Mouse (Mus musculus) embryonic facial prominence, embryonic 11.5 days (tissue): ENCODE results near the gene Rps7. TPM values are rescaled to one million over a fixed set of nuclear protein-coding genes. Genes with fewer than 3 reads are reported as not detected.

Source experiments
- ATAC-seq: fragments of 200-750 bp; cut with Nextera tagmentation; replicated peaks from 2 replicates; pipeline ENCODE4 v1.8.0; 2017; ENCODE audit warnings: low read depth; ENCODE audit not compliant: insufficient number of reproducible peaks, low FRiP score, low TSS enrichment
- DNase-seq: peaks from one replicate; pipeline ENCODE4 v3.0.0-alpha.2; 2015; ENCODE audit warnings: low spot score
- H3K27ac ChIP-seq: fragments of 300-500 bp; sonication (generic); replicated peaks from 2 replicates; pipeline ENCODE4 v1.5.1; 2014; ENCODE audit warnings: mild to moderate bottlenecking, low read depth, low read length, control low read depth
- H3K27me3 ChIP-seq: fragments of 300-500 bp; sonication (generic); 2 replicates; pipeline ENCODE4 v1.6.1; 2014; ENCODE audit warnings: mild to moderate bottlenecking, low read length, moderate library complexity, mixed read lengths; ENCODE audit not compliant: control insufficient read depth, insufficient read depth
- H3K36me3 ChIP-seq: fragments of 300-500 bp; sonication (generic); replicated peaks from 2 replicates; pipeline ENCODE4 v1.6.1; 2014; ENCODE audit warnings: low read depth, mild to moderate bottlenecking, low read length, moderate library complexity, mixed read lengths; ENCODE audit not compliant: control insufficient read depth, insufficient read depth
- H3K4me1 ChIP-seq: fragments of 300-500 bp; sonication (generic); 2 replicates; pipeline ENCODE4 v1.6.1; 2014; ENCODE audit warnings: low read length, mixed read lengths; ENCODE audit not compliant: control insufficient read depth, insufficient read depth
- H3K4me2 ChIP-seq: fragments of 300-500 bp; sonication (generic); 2 replicates; pipeline ENCODE4 v1.6.1; 2014; ENCODE audit warnings: low read depth, mild to moderate bottlenecking, control low read depth, low read length, moderate library complexity
- H3K4me3 ChIP-seq: fragments of 300-500 bp; sonication (generic); 2 replicates; pipeline ENCODE4 v1.5.1; 2014; ENCODE audit warnings: low read depth, low read length, control low read depth
- H3K9ac ChIP-seq: fragments of 300-500 bp; sonication (generic); replicated peaks from 2 replicates; pipeline ENCODE4 v1.6.1; 2014; ENCODE audit warnings: mild to moderate bottlenecking, control low read depth, low read length
- H3K9me3 ChIP-seq: fragments of 300-500 bp; sonication (generic); replicated peaks from 2 replicates; pipeline ENCODE4 v1.6.1; 2016; ENCODE audit warnings: mild to moderate bottlenecking, low read length, inconsistent platforms, mixed read lengths; ENCODE audit not compliant: control insufficient read depth
- WGBS: fragments of 180-500 bp; shearing (Covaris S2); extraction: QIAGEN DNeasy Blood & Tissue Kit; methylation state at CpG from one replicate; pipeline ENCODE4 v1.1.7; 2014; 5-methylcytosine and 5-hydroxymethylcytosine counted together
- polyA plus RNA-seq: library from polyadenylated mRNA; unstranded; fragments of >200 nt; fragmentation: Nextera tagmentation; extraction: Ambion mirVana; gene quantifications from 2 replicates; pipeline ENCODE4 v1.2.1, GENCODE M21; 2014

Rps7 gene
- polyA plus RNA-seq, 1 experiment from 2014 or later = 941 TPM

DNA sequence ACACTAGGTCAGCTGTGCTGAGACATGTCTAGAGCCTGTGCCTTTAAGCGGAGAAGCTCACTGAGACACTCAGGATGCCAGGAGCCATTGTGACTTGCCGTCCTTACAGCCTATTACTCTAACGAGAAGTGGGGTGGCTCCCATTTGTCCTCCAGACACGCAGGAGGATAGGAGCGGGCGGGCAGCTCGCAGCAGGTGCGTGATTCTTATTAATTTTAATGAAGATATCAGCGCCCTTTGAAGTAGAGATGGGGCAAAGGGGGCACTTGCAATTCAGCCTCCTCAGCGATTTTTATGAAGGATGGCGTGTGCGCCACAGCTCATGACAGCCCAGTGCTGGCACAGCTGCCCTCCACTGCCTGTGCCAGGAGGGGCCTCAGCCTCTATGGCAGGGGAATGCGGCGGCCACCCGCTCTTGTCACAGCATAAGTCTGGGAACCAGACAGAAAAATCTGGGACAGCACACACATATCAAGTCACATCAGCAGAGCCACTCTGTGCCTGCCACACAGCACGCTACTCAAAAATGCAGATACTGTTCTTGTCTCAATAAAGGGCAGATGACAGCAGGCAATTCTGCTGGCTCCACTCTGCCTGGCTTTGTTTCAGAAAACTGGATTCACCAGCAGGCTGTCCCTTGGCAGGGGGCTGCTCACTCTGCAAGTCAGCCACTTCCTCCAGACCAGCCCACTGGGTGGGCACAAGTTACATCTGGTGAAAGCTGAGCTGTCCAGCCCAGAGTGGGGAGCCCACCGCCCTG is 28.0 kb downstream of the Rps7 start:
- no peak for DNase-seq
- ATAC-seq = peak; percentile 44; the same call in 1 of the 2 replicates
- H3K27me3 ChIP-seq = no peaks in the 10 kb centered on the region
- no peak overlapping the region for H3K27ac ChIP-seq
- no peak overlapping the region for H3K9ac ChIP-seq
- H3K4me2 ChIP-seq = no peak overlapping the region
- H3K4me1 ChIP-seq = 0 out of 2 replicates have a peak, but pooled peaks cover 2% of the 10 kb centered on the region
- no peaks in the 10 kb centered on the region for H3K9me3 ChIP-seq
- WGBS = 61% methylated on average over 17 of the region's 17 CpGs
- no peaks in the 10 kb centered on the region for H3K36me3 ChIP-seq
- H3K4me3 ChIP-seq = no peak overlapping the region

DNA sequence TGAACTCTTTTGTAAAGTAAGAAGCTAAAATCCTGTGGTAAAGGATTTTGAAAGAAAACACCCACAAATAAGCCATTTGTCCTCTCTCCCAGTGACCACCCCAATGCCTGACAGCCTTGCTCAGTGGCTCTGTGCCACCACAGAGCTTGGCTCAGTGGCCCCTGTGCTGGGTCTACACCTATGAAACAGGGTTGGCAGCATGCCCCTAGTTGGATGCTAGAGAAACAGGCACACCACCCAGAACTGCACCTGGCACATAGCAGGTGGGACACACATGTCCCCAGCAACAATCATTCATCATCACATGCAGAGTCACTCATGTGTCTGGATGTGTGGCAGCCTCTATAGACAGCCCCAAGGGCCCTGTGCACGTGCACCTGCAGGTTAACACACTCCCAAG is 32.3 kb downstream of the Rps7 start:
- ATAC-seq (no peak), DNase-seq (no peak)
- no peak overlapping the region for H3K4me3 ChIP-seq
- WGBS = 53% methylated on average over 1 of the region's 1 CpGs
- H3K27me3 ChIP-seq = no peaks in the 10 kb centered on the region
- no peak overlapping the region for H3K9ac ChIP-seq
- H3K36me3 ChIP-seq = no peaks in the 10 kb centered on the region
- H3K9me3 ChIP-seq = no peaks in the 10 kb centered on the region
- no peak overlapping the region for H3K4me2 ChIP-seq
- no peak overlapping the region for H3K27ac ChIP-seq
- H3K4me1 ChIP-seq = 0 out of 2 replicates have a peak, but pooled peaks cover 2% of the 10 kb centered on the region

GRCm38 (mm10) chr12:28602259-28602658 is 33.5 kb downstream of the Rps7 start:
- no peak overlapping the region for H3K9ac ChIP-seq
- WGBS = 26% methylated on average over 4 of the region's 4 CpGs
- no peaks in the 10 kb centered on the region for H3K9me3 ChIP-seq
- H3K4me1 ChIP-seq = no peaks in the 10 kb centered on the region
- H3K4me2 ChIP-seq = no peak overlapping the region
- no peak overlapping the region for H3K27ac ChIP-seq
- no peaks in the 10 kb centered on the region for H3K27me3 ChIP-seq
- H3K4me3 ChIP-seq = no peak overlapping the region
- DNase-seq (no peak), ATAC-seq (no peak)
- no peaks in the 10 kb centered on the region for H3K36me3 ChIP-seq

DNA sequence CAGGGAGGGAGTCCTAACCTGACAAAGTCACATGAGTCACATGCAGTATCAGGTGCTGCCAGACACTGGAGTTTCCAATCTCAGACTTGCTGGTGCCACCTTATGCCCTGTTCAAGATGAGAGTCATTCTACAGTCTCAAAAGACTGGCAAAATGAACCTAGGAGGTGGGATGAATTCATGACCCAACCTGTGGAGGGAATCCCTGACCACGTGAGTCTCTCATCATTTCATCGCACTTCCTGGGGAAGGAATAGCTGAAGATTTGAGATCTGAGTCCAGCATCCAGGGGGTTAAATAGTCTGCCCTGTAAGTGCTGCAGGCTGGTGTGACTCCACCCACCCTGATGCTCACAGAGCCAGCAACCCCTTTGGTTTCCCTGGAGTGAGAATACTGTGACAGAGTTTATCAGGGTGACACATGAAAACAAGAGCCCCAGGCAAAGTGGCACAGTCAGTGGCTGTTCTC is 37.2 kb downstream of the Rps7 start:
- H3K4me1 ChIP-seq = no peaks in the 10 kb centered on the region
- DNase-seq = no peak
- no peaks in the 10 kb centered on the region for H3K36me3 ChIP-seq
- no peak for ATAC-seq
- H3K4me3 ChIP-seq = no peak overlapping the region
- H3K9me3 ChIP-seq = no peaks in the 10 kb centered on the region
- no peaks in the 10 kb centered on the region for H3K27me3 ChIP-seq
- H3K9ac ChIP-seq = no peak overlapping the region
- WGBS = 46% methylated on average over 2 of the region's 2 CpGs
- no peak overlapping the region for H3K27ac ChIP-seq
- no peak overlapping the region for H3K4me2 ChIP-seq

GRCm38 (mm10) chr12:28598110-28598509 is 37.6 kb downstream of the Rps7 start:
- no peaks in the 10 kb centered on the region for H3K36me3 ChIP-seq
- WGBS = 51% methylated on average over 3 of the region's 3 CpGs
- no peak for DNase-seq
- H3K9ac ChIP-seq = no peak overlapping the region
- no peak overlapping the region for H3K27ac ChIP-seq
- no peaks in the 10 kb centered on the region for H3K9me3 ChIP-seq
- no peak for ATAC-seq
- no peaks in the 10 kb centered on the region for H3K27me3 ChIP-seq
- H3K4me2 ChIP-seq = no peak overlapping the region
- H3K4me3 ChIP-seq = no peak overlapping the region
- no peaks in the 10 kb centered on the region for H3K4me1 ChIP-seq

DNA sequence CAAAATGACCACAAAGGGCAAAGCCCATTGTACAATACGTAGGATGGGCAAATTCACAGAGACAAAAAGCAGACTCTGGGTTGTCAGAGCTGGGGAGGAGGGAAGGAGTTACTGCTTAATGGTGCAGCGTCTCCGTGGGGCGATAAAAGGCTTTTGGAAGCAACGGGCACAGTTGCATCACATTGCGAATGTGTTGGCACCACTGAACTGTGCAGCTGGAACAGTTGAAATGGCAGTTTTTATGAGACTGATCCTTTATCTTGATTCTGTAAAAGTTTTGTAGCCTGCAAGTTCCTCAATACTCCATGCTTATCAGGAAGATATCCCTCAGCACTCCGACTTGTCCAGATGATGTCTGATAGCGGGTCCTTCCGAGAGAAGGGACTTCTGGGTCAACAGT is 38.1 kb downstream of the Rps7 start:
- Histone ChIP-seq H3K27ac (no peak overlapping the region), H3K36me3 (no peaks in the 10 kb centered on the region), H3K27me3 (no peaks in the 10 kb centered on the region), H3K9ac (no peak overlapping the region), H3K4me2 (no peak overlapping the region), H3K4me3 (no peak overlapping the region), H3K9me3 (no peaks in the 10 kb centered on the region), H3K4me1 (no peaks in the 10 kb centered on the region)
- DNase-seq (no peak), ATAC-seq (no peak)
- 89% methylated on average over 9 of the region's 9 CpGs for WGBS

DNA sequence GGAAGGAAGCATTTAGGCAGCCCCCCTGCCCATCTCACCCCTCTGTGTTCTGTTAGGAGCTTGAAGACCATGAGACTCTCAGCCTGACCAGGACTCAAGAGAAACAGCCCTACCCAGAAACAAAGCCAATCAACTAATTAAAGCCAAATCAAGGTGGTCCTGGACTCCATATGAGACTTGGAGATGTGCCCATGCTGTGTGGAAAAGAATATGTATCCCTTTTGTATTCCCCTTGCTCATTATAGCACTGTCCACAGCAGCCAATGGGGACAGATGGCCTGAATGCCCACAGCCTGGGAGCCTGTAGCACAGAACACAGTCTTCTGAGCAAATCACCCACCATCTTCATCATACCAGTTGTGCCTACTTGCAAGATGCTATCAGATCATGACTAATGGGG is 38.9 kb downstream of the Rps7 start:
- H3K9me3 ChIP-seq = no peaks in the 10 kb centered on the region
- H3K36me3 ChIP-seq = no peaks in the 10 kb centered on the region
- H3K4me1 ChIP-seq = no peaks in the 10 kb centered on the region
- H3K27me3 ChIP-seq = no peaks in the 10 kb centered on the region
- no peak overlapping the region for H3K4me3 ChIP-seq
- ATAC-seq = no peak
- H3K4me2 ChIP-seq = no peak overlapping the region
- DNase-seq = no peak
- no peak overlapping the region for H3K9ac ChIP-seq
- H3K27ac ChIP-seq = no peak overlapping the region

DNA sequence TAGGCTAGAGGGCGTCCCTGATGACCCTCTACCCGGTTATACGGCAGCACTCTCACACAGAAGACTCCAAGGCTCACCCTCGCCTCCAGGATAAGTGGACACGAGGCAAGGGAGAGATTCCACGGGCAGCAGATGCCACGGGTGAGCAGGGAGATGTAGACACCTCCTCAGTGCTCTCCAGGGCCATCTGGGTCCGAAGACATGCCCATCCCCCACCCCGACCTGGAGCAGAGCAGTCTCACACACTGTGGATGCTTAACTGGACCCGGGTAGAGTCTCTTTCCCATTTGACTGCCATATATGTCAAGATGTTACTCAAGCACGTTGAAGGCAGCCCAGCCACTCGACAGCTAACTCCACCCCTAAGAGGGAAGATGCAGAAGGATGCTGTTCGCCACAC is 45.3 kb downstream of the Rps7 start:
- Histone ChIP-seq H3K4me3 (no peak overlapping the region), H3K27me3 (no peaks in the 10 kb centered on the region), H3K4me2 (no peak overlapping the region), H3K9ac (no peak overlapping the region), H3K36me3 (no peaks in the 10 kb centered on the region), H3K9me3 (no peaks in the 10 kb centered on the region), H3K4me1 (no peaks in the 10 kb centered on the region), H3K27ac (no peak overlapping the region)
- no peak for DNase-seq
- WGBS = 51% methylated on average over 13 of the region's 13 CpGs
- ATAC-seq = no peak
